Mouse (Mus musculus) left cerebral cortex, adult 8-10 months (tissue): Measurements from ENCODE around the gene Sox15. TPM values are rescaled to one million over a fixed set of nuclear protein-coding genes. Genes with fewer than 3 reads are reported as not detected.
"Not testable (repeated sequence)": the region's sequence is repeated elsewhere in the genome, so short reads cannot be mapped to it uniquely, and the experiment has no call there.

ENCODE experiments used
- DNase-seq, 2 experiments: peaks; one replicate each; pipeline ENCODE4 v3.0.0; 2022; ENCODE audit warnings: low spot score in 2 of 2
- microRNA-seq, 2 experiments: library from miRNA; unstranded; fragments of <30 nt; microRNA quantifications; one replicate each; pipeline ENCODE4 v1.2.0; 2022
- total RNA-seq, 4 experiments: library from RNA; stranded (reverse); gene quantifications; 2 replicates each; pipeline ENCODE4 v1.2.4; 2022

Gene Sox15
- total RNA-seq, 4 experiments from 2014 or later: 0.46 TPM; not detected in 3

- DNase-seq: no peak
Observed at GRCm38 (mm10) chr11:69697396-69697795, 42.3 kb downstream of the Sox15 start.

- DNase-seq: no peak
Observed at GRCm38 (mm10) chr11:69698574-69698973, 43.5 kb downstream of the Sox15 start.

- DNase-seq: no peak
Observed at GRCm38 (mm10) chr11:69699595-69699994, 44.5 kb downstream of the Sox15 start.

- not testable (repeated sequence) for DNase-seq
Observed at GRCm38 (mm10) chr11:69702886-69703285, 47.8 kb downstream of the Sox15 start.

DNA sequence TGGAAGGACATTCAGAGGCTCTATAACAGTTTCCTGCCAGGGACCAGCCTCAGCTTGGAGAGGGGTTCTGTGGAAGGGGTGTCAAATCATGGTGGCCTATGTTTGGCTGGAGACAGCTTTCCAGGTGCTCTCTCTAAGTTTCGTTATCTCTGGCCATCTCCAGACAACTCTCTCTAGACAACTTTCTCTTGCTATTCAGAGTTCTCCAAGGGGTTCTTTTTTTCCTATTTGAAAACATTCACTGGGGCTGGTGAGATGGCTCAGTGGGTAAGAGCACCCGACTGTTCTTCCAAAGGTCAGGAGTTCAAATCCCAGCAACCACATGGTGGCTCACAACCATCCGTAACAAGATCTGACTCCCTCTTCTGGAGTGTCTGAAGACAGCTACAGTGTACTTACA is 48.3 kb downstream of the Sox15 start:
- not testable (repeated sequence) for DNase-seq

- no peak for DNase-seq
Observed at GRCm38 (mm10) chr11:69703814-69704612, 48.9 kb downstream of the Sox15 start.

DNA sequence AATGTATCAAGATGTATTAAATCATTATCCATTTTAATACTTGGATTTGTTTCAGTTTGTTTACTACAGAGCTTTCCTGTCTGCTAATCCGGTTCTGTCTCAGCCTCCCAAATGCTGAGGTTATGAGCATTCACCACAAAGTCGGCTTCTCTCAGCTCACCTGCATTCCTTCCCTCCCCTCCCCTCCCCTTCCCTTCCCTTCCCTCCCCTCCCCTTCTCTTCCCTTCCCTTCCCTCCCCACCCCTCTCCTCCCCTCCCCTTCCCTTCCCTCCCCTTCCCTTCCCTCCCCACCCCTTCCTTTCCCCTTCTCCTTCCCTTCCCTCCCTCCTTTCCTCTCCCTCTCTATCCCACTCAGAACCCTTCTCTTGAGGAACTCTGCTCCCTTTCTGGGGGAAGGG is 49.5 kb downstream of the Sox15 start:
- DNase-seq: no peak

Small RNAs within 50 kb of the gene (microRNA-seq; reads per million reads assigned to microRNA genes)
- 5.7 to 5.9 reads per million in 2 experiments for gene Mir1934
- 0 reads per million in 2 experiments for gene Mir467f

Other genes with a start within 250 kb of the Sox15 start
- gene Kdm6b, start 241.6 kb upstream of the Sox15 start, total RNA-seq: 10 to 100 TPM; 17.3 to 29.2 (median 21.9) TPM
- gene Dnah2, start 106.2 kb upstream of the Sox15 start, total RNA-seq: 1 to 10 TPM; 3.3 to 4.9 (median 3.9) TPM
- gene Efnb3, start 95.1 kb upstream of the Sox15 start, total RNA-seq: 10 to 100 TPM; 89.2 to 96.6 (median 90.5) TPM
- gene Wrap53, start 75.1 kb upstream of the Sox15 start, total RNA-seq: 10 to 100 TPM; 10.1 to 13.8 (median 11.3) TPM
- gene Trp53, start 75.0 kb upstream of the Sox15 start, total RNA-seq: 10 to 100 TPM; 26.6 to 32.6 (median 28.2) TPM
- 100 to 1,000 TPM; 400 to 455 (median 419) TPM for gene Atp1b2, start 49.4 kb upstream of the Sox15 start, total RNA-seq
- 1 to 10 TPM in 1 of 4 experiments, not detected in 3; 1.0 TPM for gene Shbg, start 37.4 kb upstream of the Sox15 start, total RNA-seq
- 10 to 100 TPM in 3 of 4 experiments, 1 to 10 TPM in 1; 7.9 to 11.6 (median 10.5) TPM for gene Sat2, start 33.3 kb upstream of the Sox15 start, total RNA-seq
- 100 to 1,000 TPM; 132 to 147 (median 140) TPM for gene Fxr2, start 22.3 kb upstream of the Sox15 start, total RNA-seq
- gene Mpdu1, start 7.3 kb downstream of the Sox15 start, total RNA-seq: 10 to 100 TPM; 59.3 to 68.7 (median 61.4) TPM
- gene Cd68, start 10.8 kb downstream of the Sox15 start, total RNA-seq: 10 to 100 TPM; 14.1 to 63.3 (median 34.2) TPM
- gene Eif4a1, start 17.1 kb downstream of the Sox15 start, total RNA-seq: 100 to 1,000 TPM; 268 to 307 (median 295) TPM
- 10 to 100 TPM; 72.6 to 96.8 (median 83.6) TPM for gene Senp3, start 26.8 kb downstream of the Sox15 start, total RNA-seq
- gene Tnfsf13, start 30.5 kb downstream of the Sox15 start, total RNA-seq: 1 to 10 TPM; 2.5 to 4.2 (median 3.2) TPM
- 10 to 100 TPM; 10.2 to 15.1 (median 11.7) TPM for gene Tnfsf12, start 40.5 kb downstream of the Sox15 start, total RNA-seq
- gene Tnfsfm13, start 40.8 kb downstream of the Sox15 start, total RNA-seq: 1 to 10 TPM; 1.5 to 2.0 (median 1.8) TPM
- 10 to 100 TPM; 48.6 to 56.4 (median 51.3) TPM for gene Polr2a, start 103.3 kb downstream of the Sox15 start, total RNA-seq
- not detected for gene Slc35g3, start 106.7 kb downstream of the Sox15 start, total RNA-seq
- gene Zbtb4, start 110.6 kb downstream of the Sox15 start, total RNA-seq: 100 to 1,000 TPM; 138 to 158 (median 147) TPM
- 1 to 10 TPM in 2 of 4 experiments, under 1 TPM in 2; 0.51 to 1.2 (median 0.92) TPM for gene Chrnb1, start 140.6 kb downstream of the Sox15 start, total RNA-seq
- 10 to 100 TPM; 18.8 to 22.3 (median 19.7) TPM for gene Fgf11, start 146.5 kb downstream of the Sox15 start, total RNA-seq
- under 1 TPM in 2 of 4 experiments, not detected in 2; 0.16 to 0.20 TPM for gene Tmem102, start 150.3 kb downstream of the Sox15 start, total RNA-seq
- not detected for gene Gm39566, start 160.0 kb downstream of the Sox15 start, total RNA-seq
- not detected for gene Spem2, start 163.2 kb downstream of the Sox15 start, total RNA-seq
- gene Spem1, start 166.9 kb downstream of the Sox15 start, total RNA-seq: under 1 TPM in 3 of 4 experiments, not detected in 1; 0.43 to 0.74 (median 0.49) TPM
- gene Nlgn2, start 182.5 kb downstream of the Sox15 start, total RNA-seq: 100 to 1,000 TPM; 217 to 228 (median 217) TPM
- 100 to 1,000 TPM; 117 to 147 (median 123) TPM for gene Tmem256, start 183.2 kb downstream of the Sox15 start, total RNA-seq
- gene Plscr3, start 191.1 kb downstream of the Sox15 start, total RNA-seq: 10 to 100 TPM; 16.0 to 20.0 (median 18.6) TPM
- gene Tnk1, start 203.4 kb downstream of the Sox15 start, total RNA-seq: under 1 TPM in 3 of 4 experiments, not detected in 1; 0.26 to 0.46 (median 0.30) TPM
- gene Tmem95, start 222.7 kb downstream of the Sox15 start, total RNA-seq: not detected
- gene Kctd11, start 226.1 kb downstream of the Sox15 start, total RNA-seq: 1 to 10 TPM; 1.0 to 2.0 (median 1.2) TPM
- not detected for gene Acap1, start 240.2 kb downstream of the Sox15 start, total RNA-seq
- gene 2810408A11Rik, start 245.7 kb downstream of the Sox15 start, total RNA-seq: 1 to 10 TPM in 1 of 4 experiments, under 1 TPM in 3; 0.39 to 1.1 (median 0.56) TPM
- gene Neurl4, start 245.8 kb downstream of the Sox15 start, total RNA-seq: 100 to 1,000 TPM in 3 of 4 experiments, 10 to 100 TPM in 1; 97.6 to 122 (median 112) TPM